Mouse (Mus musculus) heart, adult 2 months (tissue): ENCODE data around the gene Ankrd13a. TPM values are rescaled to one million over a fixed set of nuclear protein-coding genes. Genes with fewer than 3 reads are reported as not detected.
"Not testable (repeated sequence)": the region's sequence is repeated elsewhere in the genome, so short reads cannot be mapped to it uniquely, and the experiment has no call there.

Experiments
- DNase-seq, 2 experiments: peaks; one replicate each; pipeline ENCODE4 v3.0.0; 2021
- H3K27ac ChIP-seq: fragments of 200-600 bp; 2 replicates; pipeline ENCODE4 v1.8.1; 2022
- H3K27me3 ChIP-seq: fragments of 200-500 bp; 2 replicates; pipeline ENCODE4 v1.6.1; 2012; ENCODE audit warnings: mild to moderate bottlenecking, low read length, inconsistent platforms, mixed read lengths; ENCODE audit not compliant: control insufficient read depth, insufficient read depth
- H3K36me3 ChIP-seq: fragments of 200-500 bp; 2 replicates; pipeline ENCODE4 v1.6.1; 2012; ENCODE audit warnings: low read length, inconsistent platforms; ENCODE audit not compliant: control insufficient read depth, insufficient read depth
- H3K4me1 ChIP-seq: fragments of 200-500 bp; 2 replicates; pipeline ENCODE4 v1.6.1; 2011; ENCODE audit warnings: low read length; ENCODE audit not compliant: control insufficient read depth, insufficient read depth
- H3K4me3 ChIP-seq: fragments of 200-600 bp; 2 replicates; pipeline ENCODE4 v1.8.1; 2022
- H3K79me2 ChIP-seq: fragments of 200-500 bp; replicated peaks from 2 replicates; pipeline ENCODE4 v1.6.1; 2012; ENCODE audit warnings: mild to moderate bottlenecking, inconsistent platforms, low read length, moderate library complexity, mixed read lengths; ENCODE audit not compliant: control insufficient read depth, insufficient read depth
- H3K9ac ChIP-seq: fragments of 200-500 bp; 2 replicates; pipeline ENCODE4 v1.6.1; 2012; ENCODE audit warnings: low read depth, mild to moderate bottlenecking, control low read depth, inconsistent platforms, low read length, mixed read lengths
- CTCF ChIP-seq: fragments of 200-600 bp; IDR thresholded peaks from 2 replicates; pipeline ENCODE4 v1.8.1; 2022; ENCODE audit warnings: antibody characterized with exemption, mild to moderate bottlenecking, moderate library complexity
- EP300 ChIP-seq: fragments of 200-500 bp; IDR thresholded peaks from 2 replicates; pipeline ENCODE4 v1.6.1; 2011; ENCODE audit warnings: low read depth, low read length, control low read depth; ENCODE audit not compliant: insufficient read depth
- POLR2A ChIP-seq: fragments of 200-500 bp; IDR thresholded peaks from 2 replicates; pipeline ENCODE4 v1.6.1; 2011; ENCODE audit warnings: mild to moderate bottlenecking, low read depth, low read length, control low read depth; ENCODE audit not compliant: insufficient read depth
- WGBS: fragments of 180-500 bp; shearing (Covaris S2); methylation state at CpG from one replicate; pipeline ENCODE4 v1.1.7; 2018; 5-methylcytosine and 5-hydroxymethylcytosine counted together
- intact Hi-C: fragments of 180-260 bp; cut with DNase I; formaldehyde crosslinking; loops from one replicate; pipeline ENCODE4 v1.15.1; 2025
- microRNA-seq, 2 experiments: library from miRNA; unstranded; fragments of <30 nt; microRNA quantifications; one replicate each; pipeline ENCODE4 v1.2.0; 2021
- polyA plus RNA-seq: library from polyadenylated mRNA; depleted of rRNA; stranded (reverse); fragments of >200 nt; gene quantifications from 2 replicates; pipeline ENCODE4 v1.2.3, GENCODE M21; 2012; rRNA removed
- total RNA-seq, 2 experiments: library from RNA; stranded (reverse); gene quantifications; 2 replicates each; pipeline ENCODE4 v1.2.3; 2021

The Ankrd13a gene
- total and polyA plus RNA-seq, 3 experiments: 21.3 to 32.9 (median 31.4) TPM

DNA sequence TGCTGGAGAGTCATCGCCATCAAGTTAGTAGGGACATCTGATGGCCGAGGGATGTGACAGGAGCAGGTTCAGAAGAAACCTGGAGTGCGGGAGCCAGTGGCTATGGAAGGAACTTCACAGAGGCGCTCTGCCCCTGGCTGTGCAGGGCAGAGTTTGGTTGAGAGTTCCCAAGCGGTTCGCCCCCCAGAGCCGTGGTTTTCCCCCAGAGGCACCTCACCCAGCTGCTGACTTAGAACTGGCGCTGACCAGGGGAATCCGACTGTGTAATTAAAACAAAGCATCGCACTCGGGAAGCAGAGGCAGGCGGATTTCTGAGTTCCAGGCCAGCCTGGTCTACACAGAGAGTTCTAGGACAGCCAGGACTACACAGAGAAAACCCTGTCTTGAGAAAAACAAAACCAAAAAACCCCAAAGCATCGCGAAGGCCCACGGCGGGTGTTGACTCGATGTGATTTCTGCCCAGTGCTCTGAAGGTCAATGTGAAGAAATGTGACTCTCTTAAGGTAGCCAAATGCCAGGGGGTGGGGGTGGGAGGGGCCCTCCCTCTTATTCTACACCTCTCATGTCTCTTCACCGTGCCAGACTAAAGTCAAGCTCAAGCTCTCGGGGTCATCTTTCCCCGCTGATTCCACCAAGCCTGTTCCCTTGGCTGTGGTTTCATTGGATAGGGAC is 77.2 kb downstream of the Ankrd13a start:
- 83% methylated on average over 20 of the region's 20 CpGs for WGBS
- intact Hi-C loops: no loop called here
- no peaks in the 10 kb centered on the region for H3K79me2 ChIP-seq
- H3K36me3 ChIP-seq: no peaks in the 10 kb centered on the region
- TF ChIP-seq POLR2A (no peak), CTCF (no peak), EP300 (no peak)
- no peak overlapping the region for H3K9ac ChIP-seq
- H3K4me3 ChIP-seq: no peak overlapping the region
- no peak overlapping the region for H3K27ac ChIP-seq
- DNase-seq: no peak
- no peaks in the 10 kb centered on the region for H3K27me3 ChIP-seq
- no peaks in the 10 kb centered on the region for H3K4me1 ChIP-seq

DNA sequence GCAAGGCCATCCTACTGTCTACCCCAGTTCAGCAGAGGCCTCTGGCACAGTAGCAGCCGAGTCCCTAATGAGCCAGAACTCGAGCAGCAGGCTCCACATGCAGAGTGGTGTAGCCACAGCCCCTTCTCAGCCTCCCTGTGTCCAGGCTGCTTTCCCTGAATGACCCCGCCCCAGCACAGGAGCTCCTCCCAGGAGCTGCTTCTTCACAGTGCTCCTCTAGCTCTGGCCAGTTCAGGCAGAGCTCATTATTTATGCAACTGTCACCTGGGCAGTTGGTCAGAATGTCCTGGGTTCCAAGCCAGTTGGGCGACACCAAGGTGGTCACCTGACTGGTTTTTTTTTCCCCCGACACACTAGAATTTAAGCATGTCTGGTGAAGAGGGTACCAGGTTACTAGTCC is 78.9 kb downstream of the Ankrd13a start, which contains the start of gene 4930519G04Rik:
TSS of gene 4930519G04Rik (plus strand) at position 301 of the 400 bp plus-strand sequence.
- intact Hi-C loops, DNase-seq: not testable (repeated sequence)
- 84% methylated on average over 3 of the region's 5 CpGs for WGBS

More for the DNA sequence above, 78.9 kb downstream of the Ankrd13a start, which contains the start of gene 4930519G04Rik:
- not testable (repeated sequence) for H3K9ac ChIP-seq, H3K4me3 ChIP-seq, H3K4me1 ChIP-seq, H3K36me3 ChIP-seq, H3K79me2 ChIP-seq, H3K27me3 ChIP-seq, H3K27ac ChIP-seq

Small RNA genes lying within 50 kb of the gene (microRNA-seq; reads per million reads assigned to microRNA genes)
- 6.2 to 8.1 reads per million in 2 experiments for gene Mir6240

Other genes with a start within 250 kb of the Ankrd13a start
- gene Fam222a, start 206.7 kb upstream of the Ankrd13a start, total RNA-seq: 1 to 10 TPM; 2.1 to 5.0 TPM
- gene Fam222a, start 206.7 kb upstream of the Ankrd13a start, polyA plus RNA-seq: 2.0 and 2.8 TPM in 2 replicates
- 1 to 10 TPM; 3.6 to 5.1 TPM for gene Trpv4, start 116.3 kb upstream of the Ankrd13a start, total RNA-seq
- 4.6 and 7.5 TPM in 2 replicates for gene Trpv4, start 116.3 kb upstream of the Ankrd13a start, polyA plus RNA-seq
- gene Gltp, start 83.7 kb upstream of the Ankrd13a start, total RNA-seq: 10 to 100 TPM; 14.2 to 17.0 TPM
- gene Gltp, start 83.7 kb upstream of the Ankrd13a start, polyA plus RNA-seq: 36.3 and 37.8 TPM in 2 replicates
- gene Tchp, start 66.9 kb upstream of the Ankrd13a start, total RNA-seq: 1 to 10 TPM; 3.4 to 4.0 TPM
- gene Tchp, start 66.9 kb upstream of the Ankrd13a start, polyA plus RNA-seq: 6.1 and 8.5 TPM in 2 replicates
- 10 to 100 TPM; 27.6 to 28.7 TPM for gene Git2, start 840 bp downstream of the Ankrd13a start, total RNA-seq
- gene Git2, start 840 bp downstream of the Ankrd13a start, polyA plus RNA-seq: 32.6 and 35.3 TPM in 2 replicates
- gene 1500011B03Rik, start 48.8 kb downstream of the Ankrd13a start, total RNA-seq: 1 to 10 TPM; 3.2 to 4.9 TPM
- gene 1500011B03Rik, start 48.8 kb downstream of the Ankrd13a start, polyA plus RNA-seq: 4.3 and 7.4 TPM in 2 replicates
- gene 4930519G04Rik, start 79.0 kb downstream of the Ankrd13a start, total RNA-seq: not detected
- not detected in 2 replicates for gene 4930519G04Rik, start 79.0 kb downstream of the Ankrd13a start, polyA plus RNA-seq
- gene Gm9936, start 84.0 kb downstream of the Ankrd13a start, total RNA-seq: not detected
- not detected in 2 replicates for gene Gm9936, start 84.0 kb downstream of the Ankrd13a start, polyA plus RNA-seq
- gene Oasl2, start 122.3 kb downstream of the Ankrd13a start, total RNA-seq: 1 to 10 TPM; 5.8 to 7.3 TPM
- 11.7 and 14.2 TPM in 2 replicates for gene Oasl2, start 122.3 kb downstream of the Ankrd13a start, polyA plus RNA-seq
- gene Oasl1, start 148.6 kb downstream of the Ankrd13a start, total RNA-seq: 1 to 10 TPM in 1 of 2 experiments, under 1 TPM in 1; 0.91 to 1.0 TPM
- 1.5 and 2.0 TPM in 2 replicates for gene Oasl1, start 148.6 kb downstream of the Ankrd13a start, polyA plus RNA-seq
- 10 to 100 TPM; 25.3 to 31.7 TPM for gene 2210016L21Rik, start 167.5 kb downstream of the Ankrd13a start, total RNA-seq
- 10.2 and 12.5 TPM in 2 replicates for gene 2210016L21Rik, start 167.5 kb downstream of the Ankrd13a start, polyA plus RNA-seq
- gene Hnf1a, start 196.4 kb downstream of the Ankrd13a start, total RNA-seq: not detected
- not detected in 2 replicates for gene Hnf1a, start 196.4 kb downstream of the Ankrd13a start, polyA plus RNA-seq
- gene Sppl3, start 236.5 kb downstream of the Ankrd13a start, total RNA-seq: 10 to 100 TPM; 32.0 to 32.2 TPM
- 40.8 and 47.9 TPM in 2 replicates for gene Sppl3, start 236.5 kb downstream of the Ankrd13a start, polyA plus RNA-seq